Mouse (Mus musculus): ENCODE measurements at regions not wholly inside any gene's neighbourhood (a gene's known extent, or its start where the extent isn't known, plus 50 kb on each side); places are given as distances from the start of the nearest gene placed in this dataset.

DNA sequence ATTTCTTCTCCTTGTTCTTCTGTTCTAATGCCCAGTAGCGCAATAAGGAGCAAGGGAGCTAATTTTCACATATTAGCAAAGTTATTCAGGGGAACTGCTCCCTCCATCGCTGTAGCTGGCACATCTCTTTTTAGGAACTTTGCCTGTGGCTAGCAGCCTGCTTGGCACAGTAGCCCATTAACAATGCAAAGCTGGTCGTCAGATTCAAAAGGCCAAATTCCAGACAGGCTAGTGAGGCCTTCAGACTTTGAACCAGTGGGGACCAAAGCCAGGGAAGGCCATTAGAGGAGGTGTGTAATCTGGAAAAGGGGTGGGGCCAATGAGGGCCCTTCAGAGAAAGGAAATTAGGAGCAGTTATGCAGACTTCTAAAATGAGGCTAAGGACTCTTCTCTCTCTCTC is 181.5 kb downstream of the Emp1 start:
- TF ChIP-seq HCFC1 (IDR thresholded peaks at IDR 0.05; ENCODE audit: low read depth, low read length) = no peak
- no peak for TF ChIP-seq POLR2AphosphoS5 (IDR thresholded peaks at IDR 0.05; ENCODE audit: borderline replicate concordance, low read depth, low read length)
- no peak for TF ChIP-seq E2F4 (IDR thresholded peaks at IDR 0.05; ENCODE audit: borderline replicate concordance, low read depth, low read length)
- no peak for TF ChIP-seq ETS1 (IDR thresholded peaks at IDR 0.05; ENCODE audit: low read depth, low read length)
- TF ChIP-seq USF2 (IDR thresholded peaks at IDR 0.05; ENCODE audit: borderline replicate concordance in 1 of 2, insufficient read depth in 1 of 2, low read depth in 1 of 2, low read length in 2 of 2) = no peak
- TF ChIP-seq MXI1 (IDR thresholded peaks at IDR 0.05; ENCODE audit: low read depth, low read length) = no peak
- no peak for TF ChIP-seq GATA1 (IDR thresholded peaks at IDR 0.05; ENCODE audit: low read depth, low read length)
- no peak for TF ChIP-seq SMC3 (IDR thresholded peaks at IDR 0.05; ENCODE audit: low read depth, low read length)
- TF ChIP-seq BHLHE40 (IDR thresholded peaks at IDR 0.05; ENCODE audit: borderline replicate concordance, low read depth, low read length) = no peak
- TF ChIP-seq MYB (IDR thresholded peaks at IDR 0.05; ENCODE audit: low read depth, low read length) = no peak
- no peak for TF ChIP-seq UBTF (IDR thresholded peaks at IDR 0.05; ENCODE audit: borderline replicate concordance, insufficient read depth, low read depth, low read length)
- no peak for TF ChIP-seq MYC (IDR thresholded peaks at IDR 0.05; ENCODE audit: low read depth, low read length)
- TF ChIP-seq RAD21 (IDR thresholded peaks at IDR 0.05; ENCODE audit: low read depth, low read length) = no peak
- no peak for TF ChIP-seq CHD2 (IDR thresholded peaks at IDR 0.05; ENCODE audit: low read length)
- no peak for TF ChIP-seq POLR2A (IDR thresholded peaks at IDR 0.05; ENCODE audit: control insufficient read depth in 1 of 2, insufficient read depth in 1 of 2, low read depth in 1 of 2, low read length in 2 of 2, poor library complexity in 1 of 2)
- TF ChIP-seq CTCF (IDR thresholded peaks at IDR 0.05 in 2 of 3, conservative IDR thresholded peaks at IDR 0.05 in 1 of 3; ENCODE audit: control insufficient read depth in 1 of 3, insufficient read depth in 1 of 3, low read depth in 2 of 3, low read length in 3 of 3, poor library complexity in 1 of 3, severe bottlenecking in 1 of 3) = no peak
- H3K27ac ChIP-seq (ENCODE audit: control insufficient read depth, low read depth, low read length) = no peak overlapping the region
- no peak overlapping the region for H3K4me3 ChIP-seq (ENCODE audit: control insufficient read depth in 1 of 2, insufficient read depth in 1 of 2, low read depth in 2 of 2, low read length in 2 of 2)
- no peaks in the 10 kb centered on the region for H3K36me3 ChIP-seq (ENCODE audit: control insufficient read depth in 1 of 2, insufficient read depth in 2 of 2, low read length in 2 of 2)
- no peaks in the 10 kb centered on the region for H3K27me3 ChIP-seq (ENCODE audit: control insufficient read depth in 1 of 2, insufficient read depth in 2 of 2, low read length in 2 of 2)
- no peaks in the 10 kb centered on the region for H3K9me3 ChIP-seq (replicated peaks; ENCODE audit: insufficient read depth, low read length)
- DNase-seq (ENCODE audit: low read depth, low spot score) = no peak
- no peaks in the 10 kb centered on the region for H3K79me2 ChIP-seq (ENCODE audit: control insufficient read depth, insufficient read depth, low read length, poor library complexity)
- H3K9ac ChIP-seq (ENCODE audit: control insufficient read depth, low read depth, low read length, poor library complexity, severe bottlenecking) = no peak overlapping the region
- no peaks in the 10 kb centered on the region for H3K4me1 ChIP-seq (ENCODE audit: control insufficient read depth in 1 of 2, insufficient read depth in 2 of 2, low read length in 2 of 2)

DNA sequence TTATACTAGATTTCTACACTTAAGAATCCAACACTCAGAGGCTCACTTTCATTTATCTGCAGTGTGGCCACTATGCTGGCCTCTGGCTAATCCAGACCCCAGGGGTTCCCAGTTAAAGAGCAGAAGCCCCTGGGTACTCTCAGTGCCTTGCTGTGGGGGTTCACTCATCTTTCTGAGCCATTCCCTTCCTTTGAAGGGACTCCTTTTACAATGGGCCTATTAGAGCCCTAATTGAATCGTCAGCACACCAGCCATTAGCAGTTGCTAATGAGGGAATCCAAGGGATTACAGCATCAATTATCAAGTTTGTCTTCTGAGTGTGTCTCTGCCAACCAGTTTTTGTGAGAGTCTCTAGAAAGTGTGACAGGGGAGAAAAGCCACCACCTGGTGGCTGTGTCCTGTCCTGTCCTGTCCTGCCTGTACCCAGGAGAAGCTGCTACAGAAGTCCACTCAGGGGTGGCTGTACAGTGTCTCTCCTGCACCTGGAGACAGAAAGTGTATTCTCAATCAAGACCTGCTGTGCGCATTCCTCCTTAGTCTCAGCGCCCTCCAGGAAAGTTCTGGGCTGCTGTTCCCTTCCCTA is 188.1 kb downstream of the Emp1 start:
- Histone ChIP-seq H3K4me3 (ENCODE audit: control insufficient read depth in 1 of 2, insufficient read depth in 1 of 2, low read depth in 2 of 2, low read length in 2 of 2) (no peak overlapping the region), H3K27me3 (ENCODE audit: control insufficient read depth in 1 of 2, insufficient read depth in 2 of 2, low read length in 2 of 2) (no peaks in the 10 kb centered on the region), H3K79me2 (ENCODE audit: control insufficient read depth, insufficient read depth, low read length, poor library complexity) (no peaks in the 10 kb centered on the region), H3K9me3 (replicated peaks; ENCODE audit: insufficient read depth, low read length) (no peaks in the 10 kb centered on the region), H3K9ac (ENCODE audit: control insufficient read depth, low read depth, low read length, poor library complexity, severe bottlenecking) (no peak overlapping the region), H3K4me1 (ENCODE audit: control insufficient read depth in 1 of 2, insufficient read depth in 2 of 2, low read length in 2 of 2) (no peaks in the 10 kb centered on the region), H3K27ac (ENCODE audit: control insufficient read depth, low read depth, low read length) (no peak overlapping the region), H3K36me3 (ENCODE audit: control insufficient read depth in 1 of 2, insufficient read depth in 2 of 2, low read length in 2 of 2) (no peaks in the 10 kb centered on the region)
- TF ChIP-seq CHD1 (IDR thresholded peaks at IDR 0.05; ENCODE audit: low read depth, low read length) (no peak), POLR2A (IDR thresholded peaks at IDR 0.05; ENCODE audit: control insufficient read depth in 1 of 2, insufficient read depth in 1 of 2, low read depth in 1 of 2, low read length in 2 of 2, poor library complexity in 1 of 2) (no peak), E2F4 (IDR thresholded peaks at IDR 0.05; ENCODE audit: borderline replicate concordance, low read depth, low read length) (no peak), MAZ (IDR thresholded peaks at IDR 0.05; ENCODE audit: low read depth, low read length) (no peak), TCF12 (IDR thresholded peaks at IDR 0.05; ENCODE audit: low read depth, low read length) (no peak), SMC3 (IDR thresholded peaks at IDR 0.05; ENCODE audit: low read depth, low read length) (no peak), RCOR1 (IDR thresholded peaks at IDR 0.05; ENCODE audit: low read depth, low read length) (no peak), MYB (IDR thresholded peaks at IDR 0.05; ENCODE audit: low read depth, low read length) (no peak), NRF1 (IDR thresholded peaks at IDR 0.05; ENCODE audit: insufficient read depth, low read depth, low read length, poor library complexity, severe bottlenecking) (no peak), UBTF (IDR thresholded peaks at IDR 0.05; ENCODE audit: borderline replicate concordance, insufficient read depth, low read depth, low read length) (no peak), JUND (IDR thresholded peaks at IDR 0.05; ENCODE audit: low read depth, low read length) (no peak), TBP (IDR thresholded peaks at IDR 0.05; ENCODE audit: low read depth, low read length) (no peak), EP300 (IDR thresholded peaks at IDR 0.05; ENCODE audit: low read depth in 1 of 2, low read length in 2 of 2) (no peak), ELF1 (IDR thresholded peaks at IDR 0.05; ENCODE audit: low read depth, low read length) (no peak), ETS1 (IDR thresholded peaks at IDR 0.05; ENCODE audit: low read depth, low read length) (no peak)
- no peak for DNase-seq (ENCODE audit: low read depth, low spot score)

Measured in MEL (cell line).